Mouse (Mus musculus) intestine, postnatal 0 days (tissue): ENCODE results near the gene Pla2g7. TPM values are rescaled to one million over a fixed set of nuclear protein-coding genes. Genes with fewer than 3 reads are reported as not detected.

Experiments used
- ATAC-seq: fragments of 200-750 bp; cut with Nextera tagmentation; 2 replicates; pipeline ENCODE4 v1.8.0; 2017; ENCODE audit warnings: mild to moderate bottlenecking, moderate TSS enrichment, moderate library complexity
- H3K27ac ChIP-seq: fragments of 300-500 bp; sonication (generic); 2 replicates; pipeline ENCODE4 v1.5.1; 2014; ENCODE audit warnings: mild to moderate bottlenecking, low read depth, low read length, moderate library complexity
- H3K27me3 ChIP-seq: fragments of 300-500 bp; sonication (generic); replicated peaks from 2 replicates; pipeline ENCODE4 v1.6.1; 2014; ENCODE audit warnings: low read length, mixed read lengths; ENCODE audit not compliant: control insufficient read depth, insufficient read depth
- H3K36me3 ChIP-seq: fragments of 300-500 bp; sonication (generic); 2 replicates; pipeline ENCODE4 v1.6.1; 2014; ENCODE audit warnings: mild to moderate bottlenecking, moderate library complexity; ENCODE audit not compliant: control insufficient read depth, insufficient read depth
- H3K4me1 ChIP-seq: fragments of 300-500 bp; sonication (generic); replicated peaks from 2 replicates; pipeline ENCODE4 v1.6.1; 2014; ENCODE audit warnings: antibody characterized with exemption, low read length, mixed read lengths; ENCODE audit not compliant: control insufficient read depth, insufficient read depth
- H3K4me2 ChIP-seq: fragments of 300-500 bp; sonication (generic); replicated peaks from 2 replicates; pipeline ENCODE4 v1.6.1; 2014; ENCODE audit warnings: low read depth, mild to moderate bottlenecking, moderate library complexity
- H3K4me3 ChIP-seq: fragments of 300-500 bp; sonication (generic); 2 replicates; pipeline ENCODE4 v1.5.1; 2014; ENCODE audit warnings: low read depth, low read length
- H3K9ac ChIP-seq: fragments of 300-500 bp; sonication (generic); 2 replicates; pipeline ENCODE4 v1.6.1; 2014; ENCODE audit warnings: mild to moderate bottlenecking, low read depth, low read length
- H3K9me3 ChIP-seq: fragments of 300-500 bp; sonication (generic); 2 replicates; pipeline ENCODE4 v1.6.1; 2016; ENCODE audit warnings: mixed run types; ENCODE audit not compliant: control insufficient read depth
- CTCF ChIP-seq: sonication (generic); IDR thresholded peaks from 2 replicates; pipeline ENCODE4 v1.5.1; 2016; ENCODE audit warnings: low read depth, mild to moderate bottlenecking, control low read depth, antibody characterized with exemption, moderate library complexity
- WGBS: fragments of 180-500 bp; shearing (Covaris S2); extraction: QIAGEN DNeasy Blood & Tissue Kit; methylation state at CpG from one replicate; pipeline ENCODE4 v1.1.7; 2014; 5-methylcytosine and 5-hydroxymethylcytosine counted together
- polyA plus RNA-seq: library from polyadenylated mRNA; unstranded; fragments of >200 nt; fragmentation: Nextera tagmentation; extraction: Ambion mirVana; gene quantifications from 2 replicates; pipeline ENCODE4 v1.2.1, GENCODE M21; 2015

Gene Pla2g7
- polyA plus RNA-seq, 1 experiment from 2014 or later: 27.9 TPM

DNA sequence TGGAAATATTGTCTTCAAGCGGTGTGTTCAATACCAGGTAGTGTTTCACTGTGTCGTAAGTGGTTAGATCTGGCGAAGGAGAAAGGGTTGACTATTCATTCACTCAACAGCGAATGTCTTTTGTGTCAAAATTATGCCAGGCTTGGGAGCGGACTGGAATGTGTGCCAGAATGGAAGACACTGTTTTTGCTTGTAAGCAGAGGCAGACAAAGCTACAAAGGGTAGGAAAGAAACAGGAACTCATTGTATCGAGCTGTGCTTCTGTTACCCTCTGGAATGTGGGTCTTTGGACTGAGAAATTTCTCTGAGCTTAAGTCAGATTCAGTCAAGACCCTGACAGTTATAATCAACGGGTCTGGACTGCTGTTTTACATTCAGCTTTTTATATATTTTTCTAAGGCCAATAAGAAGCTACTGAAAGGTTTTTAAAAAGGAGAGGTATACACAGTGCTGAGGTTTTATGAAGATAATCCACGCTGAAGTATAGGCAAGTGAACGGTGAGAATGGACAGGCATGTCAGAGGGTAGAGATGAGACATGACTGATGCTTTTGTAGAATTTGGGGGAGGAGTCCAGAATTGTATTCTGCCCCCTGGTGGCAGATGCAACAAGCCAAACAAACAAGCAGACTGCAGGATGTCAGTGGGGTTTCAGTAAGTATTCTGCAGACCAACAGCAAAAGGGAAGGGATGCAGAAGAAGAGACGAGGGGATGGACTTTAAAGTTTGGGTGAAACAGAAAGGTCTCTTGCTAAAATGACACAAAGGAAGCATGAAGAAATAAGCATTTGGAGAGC lies 81.9 kb downstream of the Pla2g7 start:
- Histone ChIP-seq H3K4me3 (no peak overlapping the region), H3K27ac (no peak overlapping the region), H3K27me3 (no peaks in the 10 kb centered on the region), H3K4me2 (no peak overlapping the region), H3K36me3 (no peaks in the 10 kb centered on the region; the same call in 1 of the 2 replicates), H3K4me1 (no peaks in the 10 kb centered on the region), H3K9me3 (no peaks in the 10 kb centered on the region), H3K9ac (no peak overlapping the region)
- ATAC-seq: no peak
- WGBS: 88% methylated on average over 10 of the region's 10 CpGs
- TF ChIP-seq CTCF: peak; percentile 70

DNA sequence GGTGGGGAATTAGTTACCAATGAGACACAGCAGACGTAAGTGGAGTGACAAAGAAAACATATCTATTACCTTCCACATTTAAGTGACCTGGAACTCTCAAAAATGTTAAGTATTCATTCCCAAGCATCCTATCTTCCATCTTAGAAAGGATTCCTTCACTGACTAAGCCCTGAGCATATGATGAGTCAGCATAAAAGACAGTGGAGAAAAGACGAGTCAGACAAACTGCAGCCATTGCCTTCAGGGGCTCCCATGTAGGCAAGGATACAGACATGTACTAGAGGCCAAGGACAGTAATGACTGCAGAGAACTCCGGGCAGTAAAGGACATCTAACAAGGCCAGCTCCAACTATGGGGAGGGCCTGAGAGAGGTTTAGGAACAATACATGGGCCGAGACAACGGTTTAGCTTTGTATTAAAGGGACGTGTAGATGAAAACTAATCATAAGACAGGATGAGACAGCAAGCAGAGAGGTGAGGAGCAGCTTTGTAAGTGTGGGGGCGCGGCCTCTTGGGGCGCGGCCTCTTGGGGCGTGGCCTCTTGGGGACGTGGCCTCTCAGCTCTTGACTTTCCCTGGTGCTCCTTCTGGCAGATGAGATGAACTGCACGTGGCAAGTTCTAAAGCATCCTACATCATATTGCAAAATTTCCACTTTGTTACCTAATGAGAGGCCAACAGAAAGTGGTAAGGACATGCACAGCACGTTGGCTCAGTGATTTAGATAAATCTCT lies 83.6 kb downstream of the Pla2g7 start:
- Histone ChIP-seq H3K36me3 (no peaks in the 10 kb centered on the region), H3K27ac (no peak overlapping the region), H3K4me2 (no peak overlapping the region), H3K9me3 (no peaks in the 10 kb centered on the region), H3K27me3 (no peaks in the 10 kb centered on the region), H3K4me1 (no peaks in the 10 kb centered on the region), H3K9ac (no peak overlapping the region), H3K4me3 (no peak overlapping the region)
- ATAC-seq: no peak; the same call in 1 of the 2 replicates
- 69% methylated on average over 14 of the region's 14 CpGs for WGBS
- peak; percentile 45 for TF ChIP-seq CTCF

Other genes starting within 250 kb of the Pla2g7 start
- 3.7 and 4.2 TPM in 2 replicates for gene Adgrf5, start 207.6 kb upstream of the Pla2g7 start, polyA plus RNA-seq
- gene Mep1a, start 65.3 kb upstream of the Pla2g7 start, polyA plus RNA-seq: 147 and 153 TPM in 2 replicates
- gene Ankrd66, start 24.5 kb upstream of the Pla2g7 start, polyA plus RNA-seq: 0.83 and 0.94 TPM in 2 replicates
- 2.5 and 2.6 TPM in 2 replicates for gene Tdrd6, start 62.2 kb downstream of the Pla2g7 start, polyA plus RNA-seq
- 2.9 and 3.2 TPM in 2 replicates for gene Slc25a27, start 99.1 kb downstream of the Pla2g7 start, polyA plus RNA-seq
- 5.7 and 6.8 TPM in 2 replicates for gene Cyp39a1, start 99.3 kb downstream of the Pla2g7 start, polyA plus RNA-seq
- 1.3 and 1.5 TPM in 2 replicates for gene Rcan2, start 233.3 kb downstream of the Pla2g7 start, polyA plus RNA-seq